Comparison of ENCODE assay signal across 8 mouse cellular contexts in the genomic region with DNA sequence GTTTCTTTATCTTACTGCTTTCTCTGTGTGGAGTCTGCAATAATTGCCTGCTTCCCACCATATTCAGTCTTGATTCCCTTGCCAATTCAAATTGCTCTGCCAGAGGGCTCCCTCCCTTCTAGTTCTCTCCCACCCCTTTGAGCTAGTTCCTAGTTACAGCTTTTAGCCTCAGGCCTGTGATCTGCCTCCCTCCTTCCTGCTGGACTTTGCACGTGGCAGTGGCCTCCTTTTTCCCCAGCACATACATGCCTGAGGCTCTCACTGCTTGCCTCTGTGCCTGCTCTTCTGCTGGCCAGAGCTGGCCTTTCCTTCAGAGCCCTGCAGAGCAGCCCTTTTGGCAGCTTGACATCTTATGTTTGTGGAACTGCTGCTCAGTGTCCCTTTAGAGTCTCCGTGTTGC. TPM values are rescaled to one million over a fixed set of nuclear protein-coding genes. Genes with fewer than 3 reads are reported as not detected.
DNase-seq lines count a peak whose midpoint lies in the region; ATAC-seq and TF ChIP-seq lines count a peak whose summit lies in the region.

No protein-coding gene starts in this region.

- no peak overlapping the region for H3K9ac ChIP-seq in hindbrain, embryonic 16.5 days (ENCODE audit: low read depth, low read length)
- no peak overlapping the region for H3K9ac ChIP-seq in hindbrain, embryonic 14.5 days
- H3K9ac ChIP-seq in embryonic facial prominence, embryonic 13.5 days: 0 out of 2 replicates have a peak overlapping the region, but pooled peaks have one; percentile 40
- H3K9ac ChIP-seq in midbrain, postnatal 0 days (replicated peaks; ENCODE audit: low read length, poor library complexity, severe bottlenecking): no peak overlapping the region

- no peak for TF ChIP-seq CTCF in midbrain, postnatal 0 days (IDR thresholded peaks at IDR 0.05)

- no peak overlapping the region for H3K27ac ChIP-seq in hindbrain, embryonic 16.5 days (ENCODE audit: low read depth, low read length)
- H3K27ac ChIP-seq in hindbrain, embryonic 14.5 days: no peak overlapping the region
- H3K27ac ChIP-seq in embryonic facial prominence, embryonic 13.5 days: peak overlapping the region; percentile 60
- H3K27ac ChIP-seq in midbrain, postnatal 0 days (ENCODE audit: low read depth, low read length): no peak overlapping the region

- H3K27me3 ChIP-seq in hindbrain, embryonic 16.5 days (replicated peaks; ENCODE audit: control insufficient read depth, insufficient read depth, low read length): no peaks in the 10 kb centered on the region
- H3K27me3 ChIP-seq in hindbrain, embryonic 14.5 days (ENCODE audit: control insufficient read depth, insufficient read depth, low read length): no peaks in the 10 kb centered on the region
- no peaks in the 10 kb centered on the region for H3K27me3 ChIP-seq in embryonic facial prominence, embryonic 13.5 days
- no peaks in the 10 kb centered on the region for H3K27me3 ChIP-seq in midbrain, postnatal 0 days (ENCODE audit: insufficient read depth, low read length)

- intact Hi-C loops in heart, postnatal 36 days (cut with DNase I): no loop called here

- no peak overlapping the region for H3K4me3 ChIP-seq in hindbrain, embryonic 16.5 days (ENCODE audit: low read length)
- no peak overlapping the region for H3K4me3 ChIP-seq in hindbrain, embryonic 14.5 days (replicated peaks; ENCODE audit: low read length)
- no peak overlapping the region for H3K4me3 ChIP-seq in embryonic facial prominence, embryonic 13.5 days
- H3K4me3 ChIP-seq in midbrain, postnatal 0 days (ENCODE audit: low read depth, low read length): no peak overlapping the region

- DNase-seq in hindbrain, embryonic 14.5 days (ENCODE audit: low spot score): no peak
- peak; percentile 23 for DNase-seq in ovary, postnatal 14 days (ENCODE audit: low spot score)
- DNase-seq in ovary, postnatal 10 days (ENCODE audit: low spot score): no peak
- DNase-seq in midbrain, postnatal 0 days (ENCODE audit: low spot score): peak; percentile 58
- no peak for DNase-seq in frontal cortex, postnatal 14 days (ENCODE audit: low spot score in 2 of 2)
- no peak for DNase-seq in heart, postnatal 36 days

- H3K9me3 ChIP-seq in hindbrain, embryonic 16.5 days (ENCODE audit: control insufficient read depth, low read length): no peaks in the 10 kb centered on the region
- H3K9me3 ChIP-seq in hindbrain, embryonic 14.5 days (ENCODE audit: control insufficient read depth, low read length): no peaks in the 10 kb centered on the region
- H3K9me3 ChIP-seq in embryonic facial prominence, embryonic 13.5 days: no peaks in the 10 kb centered on the region
- no peaks in the 10 kb centered on the region for H3K9me3 ChIP-seq in midbrain, postnatal 0 days (ENCODE audit: low read length)

- no peak overlapping the region for H3K4me2 ChIP-seq in hindbrain, embryonic 16.5 days (ENCODE audit: low read length)
- H3K4me2 ChIP-seq in hindbrain, embryonic 14.5 days (replicated peaks): no peak overlapping the region
- H3K4me2 ChIP-seq in embryonic facial prominence, embryonic 13.5 days: no peak overlapping the region
- no peak overlapping the region for H3K4me2 ChIP-seq in midbrain, postnatal 0 days (ENCODE audit: low read depth, low read length, poor library complexity, severe bottlenecking)

- 0 out of 2 replicates have a peak, but pooled peaks cover 4% of the 10 kb centered on the region for H3K36me3 ChIP-seq in hindbrain, embryonic 16.5 days (ENCODE audit: control insufficient read depth, insufficient read depth, low read length)
- H3K36me3 ChIP-seq in hindbrain, embryonic 14.5 days (replicated peaks; ENCODE audit: control insufficient read depth, insufficient read depth): peaks cover 19% of the 10 kb centered on the region; the same call in 1 of the 2 replicates
- H3K36me3 ChIP-seq in embryonic facial prominence, embryonic 13.5 days: peaks cover 7% of the 10 kb centered on the region; the same call in 1 of the 2 replicates
- peaks cover 3% of the 10 kb centered on the region; the same call in 1 of the 2 replicates for H3K36me3 ChIP-seq in midbrain, postnatal 0 days (ENCODE audit: insufficient read depth, low read length)

- peak; percentile 65 for ATAC-seq in hindbrain, embryonic 16.5 days
- no peak for ATAC-seq in hindbrain, embryonic 14.5 days (ENCODE audit: low FRiP score)
- ATAC-seq in embryonic facial prominence, embryonic 13.5 days (ENCODE audit: insufficient number of reproducible peaks, insufficient read depth, low FRiP score, low TSS enrichment, low read depth): no peak
- ATAC-seq in midbrain, postnatal 0 days (ENCODE audit: low FRiP score): peak; percentile 60; the same call in 1 of the 2 replicates

- 43% methylated on average over 2 of the region's 2 CpGs for WGBS in hindbrain, embryonic 16.5 days
- WGBS in hindbrain, embryonic 14.5 days: 51% methylated on average over 2 of the region's 2 CpGs
- 30% methylated on average over 2 of the region's 2 CpGs for WGBS in embryonic facial prominence, embryonic 13.5 days
- 28% methylated on average over 2 of the region's 2 CpGs for WGBS in midbrain, postnatal 0 days

- H3K4me1 ChIP-seq in hindbrain, embryonic 16.5 days (ENCODE audit: control insufficient read depth, insufficient read depth, low read depth, low read length): no peaks in the 10 kb centered on the region; the same call in 1 of the 2 replicates
- H3K4me1 ChIP-seq in hindbrain, embryonic 14.5 days (replicated peaks; ENCODE audit: control insufficient read depth, insufficient read depth, low read length): no peaks in the 10 kb centered on the region
- peaks cover 19% of the 10 kb centered on the region for H3K4me1 ChIP-seq in embryonic facial prominence, embryonic 13.5 days
- H3K4me1 ChIP-seq in midbrain, postnatal 0 days (ENCODE audit: insufficient read depth, low read length): no peaks in the 10 kb centered on the region

RNA-seq across cellular contexts. Expression of a gene that starts 38.1 kb away (rescaled TPM):
- polyA plus RNA-seq in hindbrain, embryonic 16.5 days (2015; fragmentation: Nextera tagmentation; extraction: Ambion mirVana): 11.0 and 12.6 TPM in 2 replicates
- 14.4 TPM in 2 replicates for polyA plus RNA-seq in hindbrain, embryonic 14.5 days (2014; fragmentation: Nextera tagmentation; extraction: Ambion mirVana)
- polyA plus RNA-seq in embryonic facial prominence, embryonic 13.5 days (2015; fragmentation: Nextera tagmentation; extraction: Ambion mirVana): 13.4 and 17.3 TPM in 2 replicates
- 15.9 and 24.0 TPM in 2 replicates for total RNA-seq in midbrain, postnatal 0 days (2014; rRNA removed)
- 10.0 and 10.4 TPM in 2 replicates for polyA plus RNA-seq in midbrain, postnatal 0 days (2015; fragmentation: Nextera tagmentation; extraction: Ambion mirVana)
- 10 to 100 TPM; 14.6 to 14.8 TPM for total RNA-seq in heart, postnatal 36 days (2021)

RNA-seq across cellular contexts. Expression of a gene that starts 38.2 kb away (rescaled TPM):
- polyA plus RNA-seq in hindbrain, embryonic 16.5 days (2015; fragmentation: Nextera tagmentation; extraction: Ambion mirVana): 109 and 114 TPM in 2 replicates
- 89.0 and 101 TPM in 2 replicates for polyA plus RNA-seq in hindbrain, embryonic 14.5 days (2014; fragmentation: Nextera tagmentation; extraction: Ambion mirVana)
- 113 and 119 TPM in 2 replicates for polyA plus RNA-seq in embryonic facial prominence, embryonic 13.5 days (2015; fragmentation: Nextera tagmentation; extraction: Ambion mirVana)
- total RNA-seq in midbrain, postnatal 0 days (2014; rRNA removed): 71.4 and 79.8 TPM in 2 replicates
- 104 and 110 TPM in 2 replicates for polyA plus RNA-seq in midbrain, postnatal 0 days (2015; fragmentation: Nextera tagmentation; extraction: Ambion mirVana)
- total RNA-seq in heart, postnatal 36 days (2021): 1 to 10 TPM; 7.5 to 7.7 TPM

Comparison
In these comparisons a context has a peak if more than half of its experiments do, and no peak if none do; other contexts are left out.
1. ATAC-seq: peak in hindbrain, embryonic 16.5 days (single experiment) and midbrain, postnatal 0 days (single experiment); none in hindbrain, embryonic 14.5 days (single experiment) and embryonic facial prominence, embryonic 13.5 days (single experiment).
2. DNase-seq: peak in ovary, postnatal 14 days (single experiment) and midbrain, postnatal 0 days (single experiment); none in hindbrain, embryonic 14.5 days (single experiment), ovary, postnatal 10 days (single experiment), frontal cortex, postnatal 14 days (0 of 2) and heart, postnatal 36 days (0 of 2).